Mouse (Mus musculus) G1E (cell line): Measurements from ENCODE around the gene Kcnab3. TPM values are rescaled to one million over a fixed set of nuclear protein-coding genes. Genes with fewer than 3 reads are reported as not detected.

Experiments
- ATAC-seq: 2 replicates; pipeline ENCODE4 v1.8.0; 2016; ENCODE audit warnings: mild to moderate bottlenecking; ENCODE audit not compliant: insufficient number of reproducible peaks, poor library complexity, low FRiP score, severe bottlenecking; ENCODE audit errors: extremely low read depth
- DNase-seq: peaks from one replicate; pipeline ENCODE4 v3.0.0; 2012; ENCODE audit warnings: low spot score
- H3K27me3 ChIP-seq: 2 replicates; pipeline ENCODE4 v1.6.1; 2012; ENCODE audit warnings: mild to moderate bottlenecking, low read length, inconsistent platforms; ENCODE audit not compliant: insufficient read depth
- H3K36me3 ChIP-seq: replicated peaks from 2 replicates; pipeline ENCODE3; 2012; ENCODE audit warnings: mild to moderate bottlenecking, inconsistent platforms
- H3K4me1 ChIP-seq: 2 replicates; pipeline ENCODE4 v1.6.1; 2012; ENCODE audit warnings: low read depth, low read length, inconsistent platforms, mixed read lengths; ENCODE audit not compliant: insufficient read depth
- H3K4me3 ChIP-seq: 2 replicates; pipeline ENCODE4 v1.5.1; 2012; ENCODE audit warnings: low read depth, mild to moderate bottlenecking, inconsistent platforms, low read length, moderate library complexity, mixed read lengths
- H3K9me3 ChIP-seq: replicated peaks from 2 replicates; pipeline ENCODE4 v1.6.1; 2012; ENCODE audit warnings: inconsistent platforms
- CTCF ChIP-seq: IDR thresholded peaks from 2 replicates; pipeline ENCODE4 v1.5.1; 2012; ENCODE audit warnings: low read depth, low read length, inconsistent platforms, mixed read lengths
- GATA1 ChIP-seq: IDR thresholded peaks from 2 replicates; pipeline ENCODE4 v1.6.1; 2012; ENCODE audit warnings: borderline replicate concordance, low read length, inconsistent platforms, mixed read lengths
- GATA2 ChIP-seq: IDR thresholded peaks from 2 replicates; pipeline ENCODE4 v1.6.1; 2012; ENCODE audit warnings: low read depth, low read length, inconsistent platforms, borderline replicate concordance
- POLR2AphosphoS5 ChIP-seq: IDR thresholded peaks from 2 replicates; pipeline ENCODE4 v1.6.1; 2012; ENCODE audit warnings: low read depth, low read length, inconsistent platforms; ENCODE audit not compliant: insufficient replicate concordance
- TAL1 ChIP-seq: conservative IDR thresholded peaks from 2 replicates; pipeline ENCODE4 v1.6.1; 2012; ENCODE audit warnings: low read depth, low read length, inconsistent platforms, mixed read lengths
- polyA plus RNA-seq: library from polyadenylated mRNA; stranded (reverse); fragments of >175 nt; gene quantifications from 2 replicates; pipeline ENCODE4 v1.2.3, GENCODE M21; 2012
- total RNA-seq, 2 experiments: library from RNA; stranded (forward) in 1 of 2; stranded (reverse) in 1 of 2; fragments of 200-1000 nt in 1 of 2; fragments of >200 nt in 1 of 2; fragmentation: Nextera tagmentation in 1 of 2; gene quantifications; 2 replicates each; pipeline ENCODE4 v1.2.3; 2014 to 2017

Kcnab3 gene
- total and polyA plus RNA-seq, 3 experiments, result 0.27 to 1.2 (median 0.60) TPM

DNA sequence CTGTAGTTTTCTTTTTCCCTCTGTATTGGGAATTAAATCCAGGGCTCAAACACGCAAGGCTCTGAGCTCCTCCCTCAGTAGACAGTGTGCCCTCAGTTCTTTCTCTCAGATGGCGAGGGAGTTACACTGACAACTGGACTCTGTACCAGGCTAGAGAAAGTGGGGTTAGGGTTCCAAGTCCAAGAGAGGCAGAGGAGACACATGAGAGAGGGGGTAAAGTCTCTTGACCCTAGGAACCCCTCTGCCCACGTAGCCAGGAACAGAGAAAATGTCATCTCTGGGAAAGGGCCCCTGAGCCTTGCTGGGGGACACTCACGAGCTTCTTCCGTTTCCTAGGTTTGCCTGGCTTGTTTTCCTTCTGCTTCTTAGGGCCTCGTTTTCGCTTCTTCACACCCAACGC, 38.3 kb downstream of the Kcnab3 start:
- no peak overlapping the region for H3K4me3 ChIP-seq
- DNase-seq (no peak), ATAC-seq (no peak)
- H3K4me1 ChIP-seq, result peaks cover 39% of the 10 kb centered on the region
- H3K36me3 ChIP-seq, result peaks cover 66% of the 10 kb centered on the region
- no peak for TF ChIP-seq GATA1
- no peak for TF ChIP-seq CTCF
- no peak for TF ChIP-seq TAL1
- TF ChIP-seq POLR2AphosphoS5, result no peak
- TF ChIP-seq GATA2, result no peak
- H3K27me3 ChIP-seq, result no peaks in the 10 kb centered on the region
- no peaks in the 10 kb centered on the region for H3K9me3 ChIP-seq

DNA sequence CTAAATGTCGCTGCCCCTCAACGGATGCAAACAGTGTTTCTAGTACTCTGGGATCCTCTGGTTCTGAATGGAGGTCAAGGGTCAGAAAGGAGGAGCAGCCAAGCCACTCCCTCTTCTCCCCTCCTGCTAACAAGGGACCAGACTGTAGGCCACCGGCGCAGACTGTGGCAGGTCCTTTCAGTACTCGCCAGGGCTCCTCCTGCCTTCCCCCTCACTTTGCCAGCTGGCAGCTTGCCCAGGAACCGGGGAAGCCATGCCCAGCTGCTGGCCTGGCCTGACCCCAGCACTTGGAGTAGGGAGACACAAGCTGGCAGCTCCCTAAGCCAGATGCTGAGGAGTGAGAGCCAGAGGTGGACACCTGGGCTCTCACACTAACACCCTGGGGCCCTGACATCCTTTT, 38.9 kb downstream of the Kcnab3 start:
- ATAC-seq (no peak), DNase-seq (peak; percentile 45)
- TF ChIP-seq GATA1, result no peak
- no peak for TF ChIP-seq GATA2
- no peak for TF ChIP-seq TAL1
- no peak for TF ChIP-seq POLR2AphosphoS5
- no peak for TF ChIP-seq CTCF
- H3K4me3 ChIP-seq, result no peak overlapping the region
- H3K36me3 ChIP-seq, result peaks cover 60% of the 10 kb centered on the region
- H3K4me1 ChIP-seq, result peaks cover 39% of the 10 kb centered on the region
- no peaks in the 10 kb centered on the region for H3K27me3 ChIP-seq
- no peaks in the 10 kb centered on the region for H3K9me3 ChIP-seq

DNA sequence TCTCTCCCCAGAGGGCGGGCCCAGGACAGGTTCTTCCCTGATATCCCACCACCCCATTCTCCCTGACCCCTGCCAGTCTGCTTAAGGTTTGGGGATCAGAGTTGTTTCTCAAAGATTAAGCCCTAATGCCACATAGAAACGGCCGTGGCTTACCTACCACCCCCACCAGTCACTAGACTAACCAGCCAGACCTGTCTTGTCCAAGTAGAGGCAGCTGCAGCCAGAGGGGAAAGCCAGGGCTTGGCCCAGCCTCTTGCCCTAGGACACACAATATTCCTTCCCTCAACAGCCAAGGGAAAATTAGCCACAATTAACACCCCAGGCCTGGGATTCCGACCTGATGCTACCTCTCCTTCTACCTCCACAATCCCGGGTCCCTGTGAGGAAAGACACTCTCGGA, 39.7 kb downstream of the Kcnab3 start:
- DNase-seq, result no peak
- TF ChIP-seq GATA1 (no peak), POLR2AphosphoS5 (no peak)
- peaks cover 42% of the 10 kb centered on the region for H3K4me1 ChIP-seq
- H3K36me3 ChIP-seq, result peaks cover 52% of the 10 kb centered on the region
- peak overlapping the region; percentile 70 for H3K4me3 ChIP-seq
- ATAC-seq, result no peak
- no peaks in the 10 kb centered on the region for H3K9me3 ChIP-seq
- no peaks in the 10 kb centered on the region for H3K27me3 ChIP-seq

DNA sequence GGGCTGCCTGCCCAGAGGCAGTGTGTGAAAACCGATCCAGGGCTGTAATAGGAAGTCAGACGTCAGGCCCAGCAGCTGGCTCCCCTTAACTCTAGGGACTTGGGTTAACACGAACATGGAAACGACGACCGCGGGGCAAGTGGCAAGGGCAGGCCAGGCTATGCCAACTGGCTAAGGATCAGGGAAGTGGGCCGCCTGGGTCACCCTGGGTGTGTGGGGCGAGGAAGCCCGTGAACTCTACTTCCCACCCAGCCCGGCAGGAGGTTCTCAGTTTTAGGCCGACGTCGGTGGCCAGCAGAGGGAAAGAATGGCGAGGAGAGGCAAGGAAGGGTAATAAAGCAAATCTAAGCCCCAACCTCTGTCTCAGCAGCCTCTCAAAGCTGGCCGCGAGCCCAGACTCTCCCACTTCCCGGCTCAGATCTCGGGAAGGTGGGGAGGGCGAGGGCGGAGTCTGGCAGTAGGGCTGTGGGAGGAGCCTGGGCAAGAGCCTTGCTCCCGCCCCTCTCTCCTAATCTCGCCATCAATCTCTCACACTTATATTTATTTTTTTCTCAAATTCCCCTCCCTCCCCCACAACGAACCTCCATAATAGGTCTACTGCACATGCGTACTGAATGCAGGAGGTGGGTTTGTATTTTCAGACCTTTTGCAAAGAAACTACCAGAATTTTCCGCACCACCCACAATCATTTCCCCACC, 40.2 kb downstream of the Kcnab3 start:
- TF ChIP-seq CTCF, result no peak
- TF ChIP-seq POLR2AphosphoS5, result no peak
- TF ChIP-seq TAL1, result no peak
- no peak for TF ChIP-seq GATA1
- no peak for TF ChIP-seq GATA2
- Histone ChIP-seq H3K4me3 (peak overlapping the region; percentile 70), H3K36me3 (peaks cover 49% of the 10 kb centered on the region), H3K9me3 (no peaks in the 10 kb centered on the region), H3K27me3 (no peaks in the 10 kb centered on the region), H3K4me1 (peaks cover 48% of the 10 kb centered on the region)
- DNase-seq (peak; percentile 88), ATAC-seq (peak; percentile 80)

DNA sequence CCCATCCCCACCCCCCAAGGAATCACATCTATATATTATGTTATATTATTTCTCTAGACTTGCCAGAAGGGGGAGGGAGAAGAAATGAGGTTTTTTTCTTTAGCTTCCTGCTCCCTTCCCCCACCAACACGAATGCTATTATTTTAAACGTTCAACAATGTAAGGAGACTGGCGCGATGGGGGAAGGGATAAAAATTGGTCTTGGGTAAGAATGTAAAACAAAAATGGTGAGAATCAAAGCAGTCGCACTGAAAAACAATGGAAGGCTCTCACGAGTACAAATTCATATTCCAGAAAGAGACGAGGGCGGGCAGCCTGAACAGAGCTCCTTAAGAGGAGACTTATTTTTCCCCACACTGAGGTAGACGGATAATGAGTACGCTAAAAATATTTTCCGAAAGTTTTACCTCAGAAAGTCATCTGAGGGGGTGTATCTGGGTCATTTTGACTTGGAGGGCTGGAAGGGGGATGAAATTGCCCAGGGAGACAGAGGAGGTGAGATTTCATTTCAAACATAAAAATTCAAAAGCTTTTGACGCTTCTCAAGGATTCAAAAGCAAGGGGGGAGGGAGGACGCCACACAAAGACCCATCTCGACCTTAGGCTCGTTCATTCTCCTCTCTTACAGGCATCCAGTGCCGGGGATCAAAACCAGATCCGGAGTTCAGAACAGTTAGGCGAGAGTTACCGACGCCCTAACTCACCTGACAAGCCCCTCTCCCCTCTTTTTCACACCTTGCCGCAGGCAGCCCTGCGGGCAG, 41.0 kb downstream of the Kcnab3 start:
- DNase-seq, result peak; percentile 15
- TF ChIP-seq GATA2, result no peak
- no peak for TF ChIP-seq POLR2AphosphoS5
- TF ChIP-seq TAL1, result no peak
- no peak for TF ChIP-seq CTCF
- Histone ChIP-seq H3K27me3 (no peaks in the 10 kb centered on the region), H3K9me3 (no peaks in the 10 kb centered on the region), H3K36me3 (peaks cover 49% of the 10 kb centered on the region), H3K4me1 (peaks cover 55% of the 10 kb centered on the region), H3K4me3 (peak overlapping the region; percentile 84)
- no peak for ATAC-seq

DNA sequence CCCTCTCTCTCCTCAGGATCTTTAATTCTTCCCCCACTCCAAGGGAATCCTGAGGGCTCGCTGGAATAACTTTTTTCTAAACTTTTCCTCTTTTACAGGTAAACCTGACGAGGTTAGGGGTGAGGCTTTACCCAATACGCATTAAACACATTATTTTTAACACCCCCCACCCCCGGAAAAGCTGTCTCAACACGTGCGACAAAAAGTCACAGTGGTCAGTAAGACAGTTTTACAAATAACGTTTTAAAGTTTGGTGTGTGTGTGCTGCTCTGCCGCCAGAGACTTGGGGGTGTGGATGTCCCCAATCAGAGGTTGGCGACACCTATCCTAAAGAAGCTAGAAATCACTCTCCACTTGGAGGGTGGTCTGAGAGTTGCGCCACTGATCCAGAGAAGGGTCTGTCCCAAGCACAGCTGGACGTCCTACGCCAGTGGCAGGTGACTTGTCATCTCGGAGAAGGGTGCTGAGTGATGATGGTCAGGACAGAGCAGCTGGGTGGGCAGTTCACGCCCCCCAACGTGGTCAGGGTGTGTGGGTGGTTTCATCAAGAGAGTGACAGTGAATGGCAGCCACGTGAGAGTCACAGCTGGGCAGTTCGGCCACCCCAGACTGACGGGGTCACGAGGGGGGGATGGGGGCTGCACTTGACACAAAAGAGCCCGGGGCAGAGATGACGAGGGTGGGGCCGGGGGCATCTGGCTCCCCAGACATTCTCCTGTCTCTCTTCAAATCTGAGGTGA, 41.7 kb downstream of the Kcnab3 start:
- Histone ChIP-seq H3K27me3 (no peaks in the 10 kb centered on the region), H3K9me3 (no peaks in the 10 kb centered on the region), H3K4me1 (peaks cover 63% of the 10 kb centered on the region), H3K4me3 (peak overlapping the region; percentile 84), H3K36me3 (peaks cover 43% of the 10 kb centered on the region)
- TF ChIP-seq GATA2, result no peak
- no peak for TF ChIP-seq CTCF
- no peak for TF ChIP-seq TAL1
- no peak for TF ChIP-seq GATA1
- TF ChIP-seq POLR2AphosphoS5, result no peak
- ATAC-seq (no peak), DNase-seq (peak; percentile 12)
